Mouse (Mus musculus) inflammation-experienced regulatory T-cells, adult 6 months (primary cell): Measurements from ENCODE around the gene Plk5. TPM values are rescaled to one million over a fixed set of nuclear protein-coding genes. Genes with fewer than 3 reads are reported as not detected.

ENCODE experiments used
- polyA plus RNA-seq, 3 experiments: library from polyadenylated mRNA; unstranded; fragments of 100-300 nt; shearing (Covaris generic); gene quantifications; one replicate each; pipeline ENCODE4 v1.2.1; 2017

The Plk5 gene
- polyA plus RNA-seq, 3 experiments from 2014 or later, result not detected

Other genes with a start within 250 kb of the Plk5 start
- 10 to 100 TPM; 23.5 to 30.3 (median 25.5) TPM for gene Stk11, start 240.7 kb upstream of the Plk5 start, polyA plus RNA-seq
- 100 to 1,000 TPM; 297 to 357 (median 299) TPM for gene Atp5d, start 217.8 kb upstream of the Plk5 start, polyA plus RNA-seq
- 1 to 10 TPM in 2 of 3 experiments, under 1 TPM in 1; 0.60 to 2.3 (median 1.3) TPM for gene Cbarp, start 215.6 kb upstream of the Plk5 start, polyA plus RNA-seq
- gene Midn, start 208.2 kb upstream of the Plk5 start, polyA plus RNA-seq, result 1 to 10 TPM; 7.3 to 9.3 (median 7.5) TPM
- gene Cirbp, start 190.5 kb upstream of the Plk5 start, polyA plus RNA-seq, result 100 to 1,000 TPM in 2 of 3 experiments, 10 to 100 TPM in 1; 84.2 to 255 (median 213) TPM
- gene 1600002K03Rik, start 183.5 kb upstream of the Plk5 start, polyA plus RNA-seq, result 10 to 100 TPM; 17.9 to 28.4 (median 20.5) TPM
- gene Efna2, start 177.0 kb upstream of the Plk5 start, polyA plus RNA-seq, result not detected
- 10 to 100 TPM; 57.7 to 85.1 (median 67.4) TPM for gene Mum1, start 130.0 kb upstream of the Plk5 start, polyA plus RNA-seq
- 100 to 1,000 TPM; 183 to 267 (median 228) TPM for gene Ndufs7, start 107.3 kb upstream of the Plk5 start, polyA plus RNA-seq
- 1 to 10 TPM in 1 of 3 experiments, under 1 TPM in 2; 0.67 to 1.7 (median 0.75) TPM for gene Gamt, start 95.4 kb upstream of the Plk5 start, polyA plus RNA-seq
- gene Dazap1, start 95.0 kb upstream of the Plk5 start, polyA plus RNA-seq, result 10 to 100 TPM; 12.3 to 14.4 (median 14.0) TPM
- 1,000 to 10,000 TPM in 2 of 3 experiments, 100 to 1,000 TPM in 1; 970 to 1,806 (median 1,658) TPM for gene Rps15, start 64.0 kb upstream of the Plk5 start, polyA plus RNA-seq
- gene Apc2, start 60.5 kb upstream of the Plk5 start, polyA plus RNA-seq, result under 1 TPM; 0.04 to 0.35 (median 0.05) TPM
- gene 2310011J03Rik, start 35.9 kb upstream of the Plk5 start, polyA plus RNA-seq, result 10 to 100 TPM; 38.1 to 52.1 (median 41.8) TPM
- 10 to 100 TPM in 1 of 3 experiments, 1 to 10 TPM in 2; 2.2 to 10.8 (median 9.5) TPM for gene Pcsk4, start 27.0 kb upstream of the Plk5 start, polyA plus RNA-seq
- gene Reep6, start 26.5 kb upstream of the Plk5 start, polyA plus RNA-seq, result not detected
- gene Adamtsl5, start 8.0 kb upstream of the Plk5 start, polyA plus RNA-seq, result not detected
- gene Mex3d, start 31.2 kb downstream of the Plk5 start, polyA plus RNA-seq, result 1 to 10 TPM in 1 of 3 experiments, under 1 TPM in 2; 0.79 to 1.3 (median 0.79) TPM
- gene Mbd3, start 43.1 kb downstream of the Plk5 start, polyA plus RNA-seq, result 10 to 100 TPM; 19.2 to 30.4 (median 25.9) TPM
- gene Uqcr11, start 50.4 kb downstream of the Plk5 start, polyA plus RNA-seq, result 100 to 1,000 TPM; 289 to 335 (median 330) TPM
- gene Tcf3, start 77.2 kb downstream of the Plk5 start, polyA plus RNA-seq, result 1 to 10 TPM; 6.7 to 8.2 (median 7.9) TPM
- not detected for gene Onecut3, start 138.4 kb downstream of the Plk5 start, polyA plus RNA-seq
- not detected for gene Atp8b3, start 182.7 kb downstream of the Plk5 start, polyA plus RNA-seq
- gene Rexo1, start 205.1 kb downstream of the Plk5 start, polyA plus RNA-seq, result 10 to 100 TPM; 11.3 to 18.6 (median 14.9) TPM
- 1 to 10 TPM; 6.3 to 7.1 (median 6.8) TPM for gene Klf16, start 220.9 kb downstream of the Plk5 start, polyA plus RNA-seq
- gene Abhd17a, start 233.9 kb downstream of the Plk5 start, polyA plus RNA-seq, result 10 to 100 TPM in 2 of 3 experiments, 1 to 10 TPM in 1; 8.6 to 12.0 (median 11.4) TPM
- 100 to 1,000 TPM in 2 of 3 experiments, 10 to 100 TPM in 1; 96.2 to 110 (median 108) TPM for gene Scamp4, start 246.4 kb downstream of the Plk5 start, polyA plus RNA-seq
- gene Adat3, start 246.4 kb downstream of the Plk5 start, polyA plus RNA-seq, result 1 to 10 TPM; 2.6 to 4.2 (median 3.1) TPM
- 1 to 10 TPM; 5.3 to 8.4 (median 8.3) TPM for gene Gm49322, start 249.6 kb downstream of the Plk5 start, polyA plus RNA-seq